Mouse (Mus musculus): ENCODE measurements around the gene Ptpn12.

The Ptpn12 gene

GRCm38 (mm10) chr5:21055820-21056531, at the start of gene Ptpn12:
TSS of gene Ptpn12 (minus strand) at chr5:21055911.
- in situ Hi-C loops (cut with MboI, MseI) = no loop called here

DNA sequence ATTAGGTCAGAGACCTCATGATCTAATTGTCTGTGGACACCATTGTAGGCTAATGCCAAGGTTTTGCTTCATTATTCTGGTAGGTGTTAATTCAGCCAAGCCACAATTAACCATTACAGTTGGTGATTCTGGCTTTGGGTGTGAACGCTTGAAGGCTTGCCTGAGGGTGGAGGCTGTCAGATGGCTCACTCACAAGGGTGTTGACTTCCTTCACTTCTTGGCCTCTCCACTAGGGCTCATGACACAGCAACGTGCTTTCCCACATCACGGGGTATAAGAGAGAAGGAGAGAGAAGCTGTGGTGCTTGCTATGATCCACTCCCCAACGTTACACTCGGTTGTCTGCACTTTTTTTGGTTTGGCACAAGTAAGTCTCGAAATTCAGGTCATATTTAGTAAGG, 35.5 kb upstream of the Ptpn12 start:
- in situ Hi-C loops (cut with MboI, MseI) = no loop called here

GRCm38 (mm10) chr5:21057217-21057616, 1.5 kb upstream of the Ptpn12 start:
- in situ Hi-C loops (cut with MboI, MseI) = no loop called here

GRCm38 (mm10) chr5:21056595-21056994, 884 bp upstream of the Ptpn12 start:
- in situ Hi-C loops (cut with MboI, MseI) = no loop called here

DNA sequence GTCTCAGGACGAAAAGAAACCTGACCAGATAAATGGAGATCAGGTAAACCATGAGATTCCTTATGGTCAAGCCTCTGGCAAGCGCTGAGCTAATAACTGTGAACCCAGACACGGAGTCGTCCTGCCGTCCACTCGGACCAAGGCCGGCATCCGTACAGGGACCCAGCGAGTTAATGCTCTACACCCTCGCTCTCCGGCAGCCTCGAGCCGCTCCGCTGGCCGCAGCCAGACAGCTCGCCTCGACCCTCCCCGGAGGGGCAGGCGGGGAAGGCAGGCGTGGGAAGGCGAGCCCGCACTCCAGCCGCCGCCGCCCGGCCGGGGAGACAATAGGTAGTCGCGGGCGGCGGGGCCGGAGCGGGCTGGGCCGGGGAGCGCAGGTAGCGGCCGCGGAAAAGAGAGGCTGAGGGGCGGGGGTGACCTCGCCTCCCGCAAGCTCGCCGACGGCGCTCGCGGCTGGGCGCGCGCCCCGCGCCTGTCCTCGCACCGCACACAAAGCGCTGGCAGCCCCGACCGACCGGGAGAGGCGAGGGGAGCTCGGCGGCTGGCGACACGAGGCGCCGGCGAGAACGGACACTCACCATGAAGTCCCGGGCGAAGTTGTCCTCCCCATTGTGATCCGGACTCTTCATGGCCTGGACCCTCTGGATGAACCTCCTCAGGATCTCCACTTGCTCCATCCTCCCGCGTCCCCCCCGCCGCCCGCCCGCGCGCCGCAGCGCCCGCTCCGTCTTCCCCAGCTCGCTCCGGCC, 466 bp downstream of the Ptpn12 start:
- in situ Hi-C loops (cut with MboI, MseI) = no loop called here

- in situ Hi-C loops (cut with MboI, MseI) = loop anchor here (5.0 kb wide), 1 partner anchor 97 kb away; the partner anchor contains the start of gene Rsbn1l
These were observed 1.1 kb downstream of the Ptpn12 start for GRCm38 (mm10) chr5:21054472-21055070.

DNA sequence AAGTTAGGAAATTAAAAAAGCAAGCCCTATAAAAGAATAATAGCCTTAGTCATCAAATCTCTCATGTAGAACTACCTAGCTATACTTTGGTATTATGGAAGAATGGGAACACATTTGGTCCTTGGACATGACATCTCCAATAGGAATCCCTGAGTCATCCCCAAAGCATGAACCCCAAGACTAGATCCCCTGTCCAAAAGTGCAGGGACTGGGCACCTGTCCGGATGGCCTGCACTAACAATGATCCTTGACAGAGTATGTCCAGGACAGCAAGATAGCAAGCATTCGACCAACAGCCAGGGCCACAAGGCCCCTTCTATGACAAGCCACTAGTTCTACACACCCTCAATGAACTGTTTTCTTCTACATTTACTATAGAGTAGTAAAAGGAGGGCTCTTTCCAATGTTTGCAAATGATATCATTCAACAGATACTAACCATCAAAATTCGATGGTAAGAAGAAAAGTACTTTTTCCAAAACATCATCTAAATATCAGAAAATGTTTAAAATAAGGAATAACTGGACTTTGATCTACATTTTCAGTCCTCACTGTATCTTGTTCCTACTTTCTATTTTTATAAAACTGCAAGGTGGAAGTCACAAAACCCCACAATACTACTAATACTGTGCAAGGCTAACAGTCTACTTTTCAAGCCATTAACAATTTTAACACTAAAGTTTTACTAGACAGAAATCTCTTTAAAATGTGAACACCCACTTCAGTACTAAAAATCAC, 2.0 kb downstream of the Ptpn12 start:
- in situ Hi-C loops (cut with MboI, MseI) = loop anchor here (5.0 kb wide), 1 partner anchor 96 kb away; the partner anchor contains the start of gene Rsbn1l

DNA sequence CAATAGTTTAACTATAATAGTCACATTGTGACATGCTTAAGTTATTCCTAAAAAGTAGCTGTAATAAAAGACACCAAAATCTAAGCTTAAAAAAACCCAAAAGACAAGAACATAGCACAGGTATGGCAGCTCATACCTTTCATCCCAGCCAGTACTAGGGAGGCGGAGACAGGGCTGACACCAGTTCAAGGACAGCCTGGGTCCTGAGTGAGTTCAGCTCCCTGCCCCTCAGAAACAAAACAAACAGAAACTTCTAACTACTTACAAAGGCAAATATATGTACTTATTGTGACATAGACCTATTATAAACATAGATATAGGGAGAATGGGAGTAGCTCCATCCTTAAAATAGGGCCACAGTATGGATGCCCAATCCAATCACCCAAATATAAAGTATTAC, 3.2 kb downstream of the Ptpn12 start:
- in situ Hi-C loops (cut with MboI, MseI) = loop anchor here (5.0 kb wide), 1 partner anchor 95 kb away; the partner anchor contains the start of gene Rsbn1l

DNA sequence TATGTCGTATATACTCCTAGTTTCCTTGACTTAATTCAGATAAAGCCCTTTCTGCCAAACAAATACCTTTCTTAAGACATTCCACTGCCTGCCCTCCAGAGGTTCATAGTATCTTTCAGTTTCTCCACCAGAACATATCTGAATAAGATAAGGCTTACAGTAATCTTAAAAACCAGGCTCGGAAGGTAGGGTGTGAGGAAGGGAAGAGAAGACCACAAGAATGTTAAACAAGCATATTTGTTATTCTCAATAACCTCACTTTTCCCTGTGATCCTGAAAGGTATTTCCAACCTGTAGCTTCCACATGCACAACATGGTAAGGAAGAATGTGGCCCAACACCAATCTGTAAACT, 5.0 kb downstream of the Ptpn12 start:
- in situ Hi-C loops (cut with MboI, MseI) = loop anchor here (5.0 kb wide), 1 partner anchor 93 kb away; the partner anchor contains the start of gene Rsbn1l

DNA sequence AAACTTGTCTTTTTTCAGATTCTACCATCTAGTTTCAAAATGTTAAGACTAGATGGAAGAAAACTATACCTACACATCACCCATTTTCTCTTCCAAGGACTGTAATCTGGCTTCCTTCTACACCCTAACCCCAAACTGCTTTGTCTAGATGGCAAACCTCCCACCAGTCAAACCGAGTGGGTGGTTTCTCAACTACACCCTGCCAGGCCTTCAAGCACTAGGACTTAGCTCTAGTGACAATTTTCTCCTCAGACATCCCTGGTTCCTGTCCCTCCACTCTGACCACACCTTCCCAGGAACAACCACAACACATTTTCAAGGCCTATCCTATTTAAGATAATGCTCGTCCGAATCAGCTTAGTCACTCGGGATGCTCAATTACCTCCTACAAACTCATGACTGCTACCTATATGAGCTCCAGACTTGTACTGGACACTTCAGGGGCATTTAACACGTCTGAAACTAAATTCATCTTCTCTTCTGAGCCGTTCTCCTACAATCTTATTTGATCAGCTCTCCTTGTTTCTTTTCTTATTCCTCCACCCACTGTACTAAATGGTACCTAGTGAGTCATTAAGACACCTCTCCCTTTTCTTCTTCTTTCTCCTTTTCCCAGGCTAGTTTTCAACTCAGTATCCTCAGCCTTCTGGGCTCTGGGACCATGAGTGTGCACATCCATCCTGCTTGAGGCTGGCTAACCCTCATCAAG, 5.5 kb downstream of the Ptpn12 start:
- in situ Hi-C loops (cut with MboI, MseI) = loop anchor here (5.0 kb wide), 1 partner anchor 93 kb away; the partner anchor contains the start of gene Rsbn1l

DNA sequence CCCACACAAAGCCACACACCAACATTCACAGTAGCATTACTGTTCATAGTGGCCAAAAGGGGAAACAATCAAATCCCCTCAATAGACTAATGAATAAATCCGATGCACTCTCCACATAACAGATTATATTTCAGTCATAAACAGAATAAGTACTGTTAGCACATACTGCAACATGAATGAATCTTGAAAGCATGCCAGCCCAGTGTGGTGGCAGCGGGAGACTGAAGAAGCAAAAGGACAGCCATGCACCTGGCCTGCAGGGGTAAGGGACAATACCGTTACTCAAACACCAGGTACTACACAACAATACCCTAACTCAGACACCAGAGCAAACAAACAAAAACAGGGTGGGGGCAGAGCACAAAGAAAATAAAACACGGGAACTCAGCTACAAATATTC, 6.7 kb downstream of the Ptpn12 start:
- in situ Hi-C loops (cut with MboI, MseI) = no loop called here

DNA sequence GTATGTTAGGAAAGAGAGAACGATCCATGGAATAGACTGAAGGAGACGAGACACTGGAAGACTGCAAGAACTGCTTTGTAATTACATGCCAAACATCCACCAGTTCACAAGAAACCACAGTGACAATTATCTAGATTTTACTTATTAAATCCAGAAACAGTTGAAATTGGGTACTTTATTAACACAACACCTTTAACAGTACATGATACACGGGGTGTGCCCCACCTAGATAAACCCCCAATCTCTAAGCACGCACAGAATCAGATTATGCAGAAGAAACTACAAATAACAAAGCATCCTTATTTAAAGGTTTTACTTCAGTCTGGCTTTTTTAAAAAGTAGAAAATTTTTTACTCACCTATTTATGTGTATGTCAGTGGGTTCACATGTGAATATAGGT, 8.6 kb downstream of the Ptpn12 start:
- in situ Hi-C loops (cut with MboI, MseI) = no loop called here

DNA sequence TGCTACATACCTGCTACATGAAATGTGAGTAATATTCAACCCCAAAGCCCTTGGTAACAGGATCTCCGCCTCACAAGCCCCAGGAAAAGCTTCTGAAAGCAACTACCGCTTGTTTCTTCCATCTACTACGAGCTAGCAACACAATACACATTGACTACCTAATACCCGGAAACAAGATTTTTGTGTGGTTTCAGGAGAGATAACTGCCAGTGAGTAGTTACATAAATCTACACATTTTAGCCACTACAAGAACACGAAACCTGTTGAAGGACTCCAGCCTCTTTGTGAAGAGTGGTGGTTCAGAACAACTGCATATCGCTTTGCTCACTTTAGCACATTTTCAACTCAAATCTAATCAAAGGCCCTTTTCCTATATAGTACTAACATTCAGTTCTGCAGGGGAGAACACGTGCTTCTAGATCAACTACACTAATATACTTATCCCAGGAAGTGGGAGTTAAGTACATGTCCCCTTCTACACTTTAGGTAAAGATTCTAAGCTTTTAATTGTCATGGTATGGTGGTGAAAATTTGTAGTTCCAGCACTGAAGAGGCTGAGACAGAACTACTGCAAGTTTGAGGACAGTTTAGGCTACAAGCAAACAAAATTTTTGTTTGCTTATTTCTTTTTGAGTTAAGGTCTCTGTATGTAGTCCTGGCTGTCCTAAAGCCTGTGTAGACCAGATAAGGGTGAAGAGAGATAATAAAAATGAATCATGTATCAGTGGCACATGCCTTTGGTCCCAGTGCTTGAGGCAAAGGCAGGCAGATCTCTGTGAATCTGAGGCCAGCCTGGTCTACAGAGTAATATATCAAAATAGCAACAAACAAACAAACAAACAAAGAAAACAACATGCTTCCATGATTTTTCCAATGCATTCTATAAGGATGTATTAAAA, 9.3 kb downstream of the Ptpn12 start:
- in situ Hi-C loops (cut with MboI, MseI) = no loop called here

DNA sequence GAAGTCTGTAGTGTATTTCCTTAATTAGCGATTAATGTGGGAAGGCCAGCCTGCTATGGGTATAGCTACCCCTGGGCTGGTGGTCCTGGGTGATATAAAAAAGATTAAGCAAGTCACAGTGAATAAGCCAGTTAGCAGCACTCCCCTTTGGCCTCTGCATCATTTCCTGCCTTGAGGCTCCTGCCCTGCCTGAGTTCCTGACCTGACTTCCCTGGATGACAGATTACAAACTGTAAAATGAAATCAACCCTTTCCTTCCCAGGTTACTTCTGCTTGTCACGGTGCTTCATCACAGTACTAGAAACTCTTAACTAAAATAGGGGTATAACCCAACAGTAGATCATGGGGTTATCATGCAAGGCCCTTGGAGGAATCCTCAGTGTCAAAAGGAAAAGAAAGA, 10.2 kb downstream of the Ptpn12 start:
- in situ Hi-C loops (cut with MboI, MseI) = no loop called here

DNA sequence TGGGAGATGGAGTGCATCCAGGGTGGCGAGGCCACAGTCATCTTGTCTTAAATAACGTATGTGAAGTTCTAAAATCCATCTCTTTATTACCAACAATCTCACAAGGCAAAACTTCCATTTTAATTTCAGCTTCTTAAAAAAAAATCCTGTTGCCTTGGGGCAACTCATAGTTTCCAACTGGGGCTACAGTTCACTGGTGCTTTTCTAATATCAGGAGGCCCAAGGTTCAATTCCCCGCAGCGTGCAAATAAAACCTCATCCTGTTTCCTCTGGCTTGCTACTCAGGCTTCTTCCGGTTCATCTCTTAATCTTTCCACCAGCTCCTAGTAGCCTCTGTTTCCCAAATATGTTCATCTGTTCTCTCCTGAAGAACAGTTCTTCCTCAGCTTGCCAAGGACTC, 17.6 kb downstream of the Ptpn12 start:
- in situ Hi-C loops (cut with MboI, MseI) = no loop called here

GRCm38 (mm10) chr5:21035689-21036480, 19.8 kb downstream of the Ptpn12 start:
- in situ Hi-C loops (cut with MboI, MseI) = no loop called here

DNA sequence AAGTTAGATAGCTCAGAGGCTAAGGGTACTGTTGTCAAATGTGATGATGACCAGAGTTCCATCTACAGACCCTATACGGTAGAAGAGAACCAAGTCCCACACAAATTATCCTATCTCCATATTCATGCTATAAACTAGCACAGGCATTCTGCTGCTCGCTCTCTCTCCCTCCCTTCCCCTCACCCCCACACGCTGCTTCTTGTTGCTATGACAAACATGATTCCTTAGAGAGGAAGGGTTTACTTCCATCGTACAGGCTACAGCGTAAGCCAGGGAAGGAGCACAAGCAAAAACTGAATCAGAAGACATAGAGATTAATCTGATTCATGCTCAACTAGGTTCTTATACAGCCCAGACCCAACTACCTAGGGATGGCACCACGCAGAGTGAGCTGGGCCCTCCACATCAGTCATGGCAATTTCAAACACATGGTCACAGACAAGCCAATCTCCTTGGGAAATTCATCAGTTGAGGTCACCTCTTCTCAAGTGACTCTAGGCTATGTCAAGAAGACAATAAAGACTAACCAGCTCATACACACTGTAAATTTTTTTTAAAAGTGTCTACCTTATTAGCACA, 21.2 kb downstream of the Ptpn12 start:
- in situ Hi-C loops (cut with MboI, MseI) = no loop called here

DNA sequence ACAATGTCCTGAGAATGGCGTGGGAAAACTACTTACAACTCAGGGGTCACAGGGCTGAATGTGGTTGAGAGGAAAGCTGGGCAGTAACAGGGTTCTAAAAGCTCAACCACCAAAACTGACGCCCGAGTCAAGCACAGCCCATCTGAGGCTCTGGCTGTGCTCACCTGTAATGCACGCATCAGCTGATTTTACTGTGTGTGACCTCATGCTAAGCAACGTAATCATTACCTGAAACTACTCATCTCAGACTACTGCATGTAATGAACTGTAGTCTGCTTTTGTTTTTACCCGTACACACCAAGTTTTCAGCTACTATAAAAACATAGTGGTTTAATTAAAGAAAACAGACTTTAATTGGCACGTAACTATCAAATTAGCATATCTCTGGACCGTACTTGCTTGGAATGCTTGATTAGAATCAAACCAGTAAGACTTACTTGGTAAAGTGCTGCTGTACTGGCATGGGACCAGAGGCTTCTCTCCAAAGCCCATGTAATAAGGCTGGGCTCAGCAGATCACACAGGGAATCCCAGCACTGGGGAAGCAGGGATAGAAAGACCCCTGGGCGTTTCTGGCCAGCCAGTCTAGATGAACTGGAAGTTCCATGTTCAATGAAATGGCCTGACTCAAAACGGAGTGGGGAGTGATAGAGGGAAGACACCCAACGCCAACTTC, 22.2 kb downstream of the Ptpn12 start:
- in situ Hi-C loops (cut with MboI, MseI) = no loop called here
